Mouse (Mus musculus) kidney, adult 2 months (tissue): Measurements from ENCODE around the gene Dnlz.

Experiments used
- CTCF ChIP-seq: fragments of 200-500 bp; conservative IDR thresholded peaks from 2 replicates; pipeline ENCODE4 v1.5.1; 2011; ENCODE audit warnings: low read depth, mild to moderate bottlenecking, control low read depth, low read length, moderate library complexity, mixed read lengths; ENCODE audit not compliant: insufficient read depth, insufficient read length
- POLR2A ChIP-seq: fragments of 200-500 bp; IDR thresholded peaks from one replicate; pipeline ENCODE4 v1.6.1; 2011; ENCODE audit warnings: low read depth, low read length, control low read depth

GRCm38 (mm10) chr2:26389154-26389690 is 37.3 kb upstream of the Dnlz start, which contains the start of the genes Entr1 and Pmpca:
- TF ChIP-seq POLR2A, result peak; percentile 20
- no peak for TF ChIP-seq CTCF
